Mouse (Mus musculus) ES-E14 (cell line): ENCODE data around the gene Sbno1. TPM values are rescaled to one million over a fixed set of nuclear protein-coding genes. Genes with fewer than 3 reads are reported as not detected.

Experiments used
- DNase-seq: peaks from one replicate; pipeline ENCODE4 v3.0.0-alpha.2; 2013; ENCODE audit warnings: low read depth, low spot score
- H3K27ac ChIP-seq: 2 replicates; pipeline ENCODE4 v1.5.1; 2012; ENCODE audit warnings: low read depth, mild to moderate bottlenecking, low read length, moderate library complexity, mixed read lengths; ENCODE audit not compliant: poor library complexity, insufficient read depth, severe bottlenecking
- H3K36me3 ChIP-seq: 2 replicates; pipeline ENCODE4 v1.6.1; 2012; ENCODE audit warnings: mild to moderate bottlenecking, low read length, moderate library complexity, mixed read lengths; ENCODE audit not compliant: control insufficient read depth, poor library complexity, insufficient read depth, severe bottlenecking
- H3K4me1 ChIP-seq, 2 experiments: fragments of 150-350 bp in 1 of 2; sonication (generic) in 1 of 2; 2 replicates each; pipeline ENCODE4 v1.6.1; 2012; ENCODE audit warnings: low read length in 2 of 2, mild to moderate bottlenecking in 1 of 2, mixed read lengths in 1 of 2; ENCODE audit not compliant: control insufficient read depth in 2 of 2, insufficient read depth in 2 of 2, poor library complexity in 1 of 2
- H3K4me3 ChIP-seq, 2 experiments: fragments of 150-350 bp in 1 of 2; sonication (generic) in 1 of 2; 2 replicates each; pipeline ENCODE4 v1.5.1; 2012; ENCODE audit warnings: low read length in 2 of 2, low read depth in 1 of 2, mild to moderate bottlenecking in 1 of 2, mixed read lengths in 1 of 2; ENCODE audit not compliant: insufficient read depth in 1 of 2, poor library complexity in 1 of 2, severe bottlenecking in 1 of 2
- H3K9ac ChIP-seq: 2 replicates; pipeline ENCODE4 v1.6.1; 2012; ENCODE audit warnings: low read depth, mild to moderate bottlenecking, low read length, mixed read lengths; ENCODE audit not compliant: poor library complexity, insufficient read depth, severe bottlenecking
- H3K9me3 ChIP-seq: fragments of 150-350 bp; sonication (generic); 2 replicates; pipeline ENCODE4 v1.6.1; 2012; ENCODE audit warnings: low read depth, mild to moderate bottlenecking, low read length; ENCODE audit not compliant: control insufficient read depth, insufficient read depth
- CHD2 ChIP-seq: IDR thresholded peaks from 2 replicates; pipeline ENCODE4 v1.6.1; 2014; ENCODE audit warnings: mild to moderate bottlenecking, low read depth, low read length, inconsistent platforms
- HCFC1 ChIP-seq: IDR thresholded peaks from 2 replicates; pipeline ENCODE4 v1.6.1; 2012; ENCODE audit warnings: low read length, inconsistent platforms, borderline replicate concordance; ENCODE audit not compliant: insufficient read depth
- MAFK ChIP-seq: IDR thresholded peaks from 2 replicates; pipeline ENCODE4 v1.6.1; 2014; ENCODE audit warnings: mild to moderate bottlenecking, low read depth, low read length, inconsistent platforms; ENCODE audit not compliant: insufficient read depth
- ZC3H11A ChIP-seq: IDR thresholded peaks from 2 replicates; pipeline ENCODE4 v1.6.1; 2012; ENCODE audit warnings: low read depth, mild to moderate bottlenecking, inconsistent platforms, low read length, borderline replicate concordance
- ZNF384 ChIP-seq: IDR thresholded peaks from 2 replicates; pipeline ENCODE4 v1.6.1; 2012; ENCODE audit warnings: low read depth, low read length, inconsistent platforms
- in situ Hi-C, 2 experiments: fragments of 600-800 bp; cut with MboI; formaldehyde crosslinking; loops; one replicate each; pipeline ENCODE4 v1.15.1; 2025; ENCODE audit warnings: low sequenced_read_pairs in 2 of 2, inconsistent platforms in 1 of 2; ENCODE audit not compliant: unreplicated experiment in 2 of 2
- total RNA-seq: library from RNA; depleted of rRNA; stranded (reverse); fragments of 300-350 nt; gene quantifications from 2 replicates; pipeline ENCODE4 v1.2.3, GENCODE M21; 2012

Gene Sbno1
- total RNA-seq, 1 experiment = 86.4 TPM

DNA sequence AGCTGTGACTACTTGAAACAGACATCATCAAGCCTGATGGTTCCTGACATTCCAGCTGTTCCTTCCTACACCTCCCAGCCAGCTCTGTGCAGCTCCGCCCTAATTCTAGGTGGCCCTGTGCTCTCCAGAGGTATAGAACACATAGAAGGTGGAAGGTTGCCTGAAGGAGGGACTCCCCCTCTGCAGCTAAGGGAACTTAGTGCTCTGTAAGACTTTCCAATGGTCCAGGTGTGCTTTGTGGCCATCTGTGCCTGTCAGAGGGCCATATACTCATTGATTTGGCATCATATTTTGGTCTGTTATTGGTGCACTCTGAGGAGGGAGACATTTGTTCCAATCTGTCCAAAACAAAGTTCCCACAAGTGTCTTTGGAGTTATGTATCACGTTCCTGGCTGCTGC, 7.2 kb upstream of the Sbno1 start:
- Histone ChIP-seq H3K27ac (no peak overlapping the region), H3K9me3 (no peaks in the 10 kb centered on the region), H3K4me3 (no peak overlapping the region), H3K36me3 (no peaks in the 10 kb centered on the region), H3K9ac (no peak overlapping the region), H3K4me1 (no peaks in the 10 kb centered on the region)
- in situ Hi-C loops = no loop called here
- TF ChIP-seq HCFC1 (no peak), MAFK (no peak), ZNF384 (no peak), ZC3H11A (no peak), CHD2 (no peak)
- DNase-seq = no peak

DNA sequence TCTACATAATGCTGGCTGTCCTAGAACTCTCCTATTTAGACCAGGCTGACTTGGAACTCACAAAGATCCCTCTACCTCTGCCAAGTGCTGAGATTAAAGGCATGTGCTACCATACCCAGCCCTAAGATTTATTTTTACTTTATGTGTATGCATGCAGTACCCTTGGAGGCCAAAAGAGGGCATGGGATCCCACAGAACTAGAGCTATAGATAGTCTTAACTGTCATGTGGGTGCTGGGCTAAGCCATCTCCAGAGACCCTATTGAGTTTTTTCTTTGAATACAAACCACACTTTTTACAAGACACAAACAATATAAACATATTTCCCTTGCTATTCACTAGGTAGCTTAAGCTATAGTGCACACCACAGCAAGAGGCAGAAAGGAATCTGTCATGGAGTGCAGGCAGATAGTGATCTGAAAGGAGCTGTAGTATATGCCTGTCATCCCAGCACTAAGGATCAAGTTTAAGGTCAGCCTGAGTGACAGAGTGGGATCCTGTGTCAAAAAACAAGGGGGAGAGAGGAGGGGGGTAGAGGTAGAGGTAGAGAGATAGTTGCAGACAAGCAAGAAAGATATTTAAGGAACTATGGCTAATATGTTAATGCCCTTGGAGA, 6.7 kb upstream of the Sbno1 start:
- Histone ChIP-seq H3K9me3 (no peaks in the 10 kb centered on the region), H3K4me1 (no peaks in the 10 kb centered on the region; a peak in 1 of 4 replicates), H3K27ac (no peak overlapping the region), H3K4me3 (no peak overlapping the region), H3K9ac (no peak overlapping the region), H3K36me3 (no peaks in the 10 kb centered on the region)
- no peak for TF ChIP-seq HCFC1
- TF ChIP-seq MAFK = no peak
- no peak for TF ChIP-seq ZC3H11A
- TF ChIP-seq CHD2 = no peak
- no peak for TF ChIP-seq ZNF384
- in situ Hi-C loops = no loop called here
- no peak for DNase-seq

DNA sequence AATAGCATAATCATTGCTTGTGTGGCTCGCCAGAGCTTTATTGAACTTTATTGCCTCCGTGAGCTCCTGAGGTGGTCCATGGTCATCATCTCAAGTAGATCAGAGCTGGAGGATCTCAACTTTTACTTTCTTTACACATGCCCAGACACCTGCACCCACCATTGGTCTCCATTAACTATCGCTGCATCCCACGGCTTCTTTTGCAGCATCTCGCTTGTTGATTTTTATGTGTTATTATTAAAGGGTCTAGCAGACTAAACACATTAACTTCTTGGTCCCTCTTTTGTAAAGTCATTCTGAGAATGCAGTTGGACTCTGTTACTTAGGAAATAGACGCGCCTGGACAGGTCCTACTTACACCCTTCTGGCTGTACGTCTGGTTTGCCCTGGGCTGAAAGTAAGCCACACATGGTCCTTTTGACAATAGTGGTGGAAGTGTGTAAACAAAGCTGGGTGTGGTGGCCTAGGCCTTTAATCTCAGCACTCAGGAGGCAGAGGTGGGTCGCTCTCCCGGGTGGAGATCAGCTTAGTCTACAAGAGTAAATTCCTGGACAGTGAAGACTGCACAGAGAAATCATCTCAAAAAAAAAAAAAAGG, 772 bp upstream of the Sbno1 start:
- no peaks in the 10 kb centered on the region for H3K9me3 ChIP-seq
- in situ Hi-C loops = no loop called here
- TF ChIP-seq MAFK = no peak
- no peak for TF ChIP-seq HCFC1
- no peak for TF ChIP-seq CHD2
- no peak for TF ChIP-seq ZNF384
- TF ChIP-seq ZC3H11A = no peak
- peak overlapping the region; percentile 57 to 100 for H3K4me3 ChIP-seq
- no peak for DNase-seq
- peaks cover 3 to 4% of the 10 kb centered on the region in 2 experiments; a peak in 2 of 4 replicates for H3K4me1 ChIP-seq
- no peaks in the 10 kb centered on the region; the same call in 1 of the 2 replicates for H3K36me3 ChIP-seq
- peak overlapping the region; percentile 68; the same call in 1 of the 2 replicates for H3K9ac ChIP-seq
- peak overlapping the region; percentile 95 for H3K27ac ChIP-seq

DNA sequence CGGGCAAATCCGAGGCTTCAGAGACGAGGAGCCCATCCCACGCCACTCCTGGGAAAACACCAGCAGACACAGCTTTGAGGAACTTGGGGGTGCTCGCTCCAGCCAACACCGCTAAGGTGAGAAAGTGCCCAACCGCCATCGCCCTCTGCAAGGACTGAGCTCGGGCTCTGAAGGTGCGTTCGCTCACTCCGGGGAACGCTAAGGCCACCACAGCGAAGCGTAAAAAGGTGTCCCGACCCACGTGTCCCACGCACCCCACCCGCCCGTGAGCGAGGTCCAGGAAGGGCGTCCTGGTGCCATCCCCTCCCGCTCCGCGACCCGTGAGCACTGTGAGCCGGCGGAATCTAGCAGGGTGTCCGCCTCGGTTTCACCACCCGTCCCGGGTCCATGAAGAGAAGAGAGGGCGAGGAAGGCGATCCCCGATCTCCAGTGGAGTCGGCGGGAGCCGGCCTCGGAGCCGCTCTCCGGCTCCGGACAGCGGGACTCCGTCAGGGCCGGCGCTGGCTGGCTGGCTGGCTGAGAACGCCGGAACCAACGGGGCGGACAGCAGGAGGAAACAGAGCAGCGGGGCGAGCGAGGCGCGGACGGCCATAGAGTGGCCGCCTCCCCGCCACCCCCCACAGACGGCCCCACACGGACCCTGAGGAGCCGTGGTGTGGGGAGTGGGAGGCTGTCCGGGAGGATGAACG, 934 bp downstream of the Sbno1 start:
- in situ Hi-C loops = loop anchor here in 1 of 2 experiments (25.0 kb wide), 1 partner anchor 1963 kb away; no protein-coding TSS in a partner anchor
- TF ChIP-seq ZNF384 (no peak), MAFK (no peak), HCFC1 (no peak), ZC3H11A (no peak), CHD2 (no peak)
- H3K9ac ChIP-seq = peak overlapping the region; percentile 94
- peaks cover 3 to 4% of the 10 kb centered on the region in 2 experiments; a peak in 2 of 4 replicates for H3K4me1 ChIP-seq
- H3K27ac ChIP-seq = peak overlapping the region; percentile 73
- no peaks in the 10 kb centered on the region for H3K9me3 ChIP-seq
- H3K4me3 ChIP-seq = peak overlapping the region; percentile 97 to 100
- no peaks in the 10 kb centered on the region; the same call in 1 of the 2 replicates for H3K36me3 ChIP-seq
- no peak for DNase-seq
